Mouse (Mus musculus): ENCODE results near the gene Large1. TPM values are rescaled to one million over a fixed set of nuclear protein-coding genes. Genes with fewer than 3 reads are reported as not detected.
"Not testable (repeated sequence)": the region's sequence is repeated elsewhere in the genome, so short reads cannot be mapped to it uniquely, and the experiment has no call there.

Large1 gene
- total RNA-seq, 4 experiments from 2014 or later, result 41.5 to 49.0 (median 44.3) TPM

- DNase-seq (ENCODE audit: low spot score), result no peak
These were observed 57.8 kb downstream of the Large1 start for GRCm38 (mm10) chr8:73295531-73295930.

DNA sequence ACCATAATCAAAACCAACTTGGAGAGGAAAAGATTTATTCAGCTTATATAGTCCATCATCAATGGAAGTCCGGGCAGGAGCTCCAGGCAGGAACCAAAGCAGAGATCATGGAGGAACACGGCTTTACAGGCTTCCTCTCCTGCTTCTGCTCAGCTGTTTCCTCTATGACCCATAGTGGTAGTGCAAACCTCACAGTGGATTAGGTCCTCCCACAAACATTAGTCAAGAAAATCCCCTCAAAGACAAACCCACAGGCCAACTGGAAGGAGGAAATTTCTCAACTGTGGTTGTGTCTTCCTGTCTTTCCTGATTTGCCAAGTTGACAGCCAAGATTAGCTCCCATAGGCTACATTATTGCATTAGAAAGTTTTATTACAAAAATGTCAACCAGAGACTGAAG is 59.7 kb downstream of the Large1 start:
- DNase-seq (ENCODE audit: low spot score), result no peak

DNA sequence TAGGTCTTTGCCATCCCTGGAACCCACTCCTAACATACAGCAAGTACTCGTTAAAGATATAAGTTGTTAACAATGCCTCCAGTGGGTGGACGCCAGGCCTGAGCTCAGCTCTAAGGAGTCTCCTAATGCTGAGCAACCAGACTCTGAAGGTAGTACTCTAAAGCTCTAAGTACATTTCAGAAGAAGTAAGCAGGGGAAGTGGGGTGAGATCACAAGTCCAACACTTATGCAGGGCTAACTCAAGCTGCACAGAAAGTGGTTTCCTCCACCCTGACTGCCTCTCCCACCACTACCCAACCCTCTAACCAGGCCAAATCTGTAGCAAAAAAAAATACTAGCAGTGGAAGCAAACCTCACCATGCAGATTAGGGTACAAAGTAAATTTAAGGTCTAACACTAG is 61.7 kb downstream of the Large1 start:
- DNase-seq (ENCODE audit: low spot score), result no peak

DNA sequence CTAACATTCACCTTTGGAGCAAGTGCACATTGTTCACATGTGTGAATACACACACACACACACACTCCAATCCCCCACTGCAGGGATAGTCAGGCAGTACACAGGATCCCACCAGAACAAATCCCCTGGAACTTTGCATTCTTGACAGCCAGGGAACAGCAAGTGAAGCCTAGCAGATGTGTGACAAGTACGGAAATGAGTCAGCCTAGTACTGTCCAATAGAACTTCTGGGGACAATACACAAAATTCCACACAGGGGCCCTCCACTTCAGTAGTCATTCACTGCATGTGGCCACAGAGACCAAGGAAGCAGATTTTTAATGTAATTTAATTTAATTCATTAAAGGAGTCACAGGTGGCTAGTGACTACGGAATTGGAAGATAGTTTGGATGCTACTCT is 62.7 kb downstream of the Large1 start:
- peak; percentile 21 for DNase-seq (ENCODE audit: low spot score)

- DNase-seq (ENCODE audit: low spot score), result no peak
These were observed 63.5 kb downstream of the Large1 start for GRCm38 (mm10) chr8:73289831-73290230.

GRCm38 (mm10) chr8:73281996-73282395 is 71.3 kb downstream of the Large1 start:
- peak; percentile 30 for DNase-seq (ENCODE audit: low spot score)

GRCm38 (mm10) chr8:73276015-73276414 is 77.3 kb downstream of the Large1 start:
- no peak for DNase-seq (ENCODE audit: low spot score)

DNA sequence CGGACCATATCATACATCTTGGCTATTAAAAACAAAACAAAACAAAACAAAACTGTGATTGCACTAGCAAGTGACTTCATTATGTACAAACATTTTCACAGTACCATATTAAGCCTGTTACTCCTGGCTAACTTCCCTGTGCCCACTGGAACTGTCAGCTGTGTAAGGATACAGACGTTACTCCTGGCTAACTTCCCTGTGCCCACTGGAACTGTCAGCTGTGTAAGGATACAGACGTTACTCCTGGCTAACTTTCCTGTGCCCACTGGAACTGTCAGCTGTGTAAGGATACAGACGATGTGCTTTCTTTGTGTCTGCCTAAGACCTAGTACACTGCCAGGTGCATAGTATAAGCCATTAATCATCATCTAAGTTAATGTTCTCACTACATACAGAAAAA is 77.9 kb downstream of the Large1 start:
- not testable (repeated sequence) for DNase-seq (ENCODE audit: low spot score)

GRCm38 (mm10) chr8:73273150-73273549 is 80.2 kb downstream of the Large1 start:
- no peak for DNase-seq (ENCODE audit: low spot score)

- no peak for DNase-seq (ENCODE audit: low spot score)
These were observed 82.3 kb downstream of the Large1 start for GRCm38 (mm10) chr8:73270991-73271390.

GRCm38 (mm10) chr8:73257981-73258380 is 95.4 kb downstream of the Large1 start:
- no peak for DNase-seq (ENCODE audit: low spot score)

- DNase-seq (ENCODE audit: low spot score), result no peak
These were observed 109.2 kb downstream of the Large1 start for GRCm38 (mm10) chr8:73244186-73244585.

DNA sequence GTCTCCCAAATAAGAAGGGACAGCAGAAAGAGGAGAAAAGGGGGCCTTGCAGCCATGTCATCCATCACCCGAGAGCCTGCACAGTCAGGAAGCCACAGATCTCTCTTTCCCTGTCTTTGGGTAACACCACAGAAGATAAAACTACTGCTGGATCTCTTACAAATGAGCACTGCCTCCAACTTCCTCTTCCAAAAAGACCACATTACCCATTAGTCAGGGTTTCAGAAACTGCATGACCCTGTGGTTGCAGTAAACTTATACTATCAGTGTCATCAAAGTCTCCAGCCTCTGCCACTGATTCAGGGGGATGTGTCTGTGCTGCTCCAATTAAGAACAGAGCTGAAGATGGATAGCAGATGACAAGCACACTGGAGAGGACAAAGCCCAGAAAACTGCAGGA is 111.3 kb downstream of the Large1 start:
- no peak for DNase-seq (ENCODE audit: low spot score)

DNA sequence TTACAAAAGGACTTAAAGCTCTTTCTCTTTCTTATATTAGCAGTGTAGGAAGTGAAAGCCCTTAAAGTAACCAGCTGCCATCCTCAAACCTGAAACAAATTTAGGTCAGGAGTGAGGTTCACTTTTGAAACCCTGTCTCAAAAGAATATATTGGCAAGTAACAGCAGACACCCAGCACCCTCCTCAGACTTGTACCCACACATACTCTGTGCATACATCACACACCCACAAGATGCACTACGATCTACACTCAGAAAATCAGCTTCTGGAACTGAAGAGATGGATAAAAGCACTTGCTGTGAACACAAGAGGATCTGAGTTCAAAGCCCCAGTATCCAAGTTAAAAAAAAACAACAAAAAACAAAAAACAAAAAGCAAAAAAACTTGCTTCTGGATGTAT is 119.1 kb downstream of the Large1 start:
- DNase-seq (ENCODE audit: low spot score), result no peak

DNA sequence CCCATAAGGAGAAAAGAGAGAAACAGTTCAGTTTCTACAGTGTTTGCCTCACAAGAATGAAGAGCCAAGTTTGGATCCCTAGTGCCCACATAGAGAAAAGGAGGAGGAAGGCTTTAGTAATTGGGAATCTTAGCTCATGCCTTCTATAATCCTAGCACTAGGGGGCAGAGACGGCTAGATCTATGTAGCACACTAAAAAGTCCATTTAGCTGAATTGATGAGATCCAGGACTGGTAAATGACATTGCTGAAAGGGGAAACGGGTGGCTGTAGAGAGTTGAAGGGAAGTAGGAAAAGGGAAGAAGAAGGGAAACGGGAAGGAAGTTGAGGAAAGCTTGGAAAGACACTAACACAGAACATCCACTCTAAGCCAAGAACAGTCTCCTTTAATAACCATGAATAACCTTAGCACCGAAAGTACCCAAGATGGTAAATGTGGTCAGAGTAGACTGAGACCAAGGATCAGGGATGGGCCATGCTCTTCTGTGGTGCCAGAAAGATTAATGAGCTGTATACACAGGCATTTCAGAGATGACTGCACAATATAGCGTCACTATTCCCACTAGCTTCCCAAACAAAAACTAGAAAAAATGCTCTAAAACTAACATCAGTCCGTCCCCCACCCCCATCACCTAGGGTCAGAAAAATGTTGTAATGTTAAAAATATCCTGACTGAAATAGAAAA is 119.8 kb downstream of the Large1 start:
- peak; percentile 62 for DNase-seq (ENCODE audit: low spot score)

- DNase-seq (ENCODE audit: low spot score), result no peak
These were observed 126.5 kb downstream of the Large1 start for GRCm38 (mm10) chr8:73226841-73227240.

- peak; percentile 24 for DNase-seq (ENCODE audit: low spot score)
These were observed 127.7 kb downstream of the Large1 start for GRCm38 (mm10) chr8:73225654-73226053.

DNA sequence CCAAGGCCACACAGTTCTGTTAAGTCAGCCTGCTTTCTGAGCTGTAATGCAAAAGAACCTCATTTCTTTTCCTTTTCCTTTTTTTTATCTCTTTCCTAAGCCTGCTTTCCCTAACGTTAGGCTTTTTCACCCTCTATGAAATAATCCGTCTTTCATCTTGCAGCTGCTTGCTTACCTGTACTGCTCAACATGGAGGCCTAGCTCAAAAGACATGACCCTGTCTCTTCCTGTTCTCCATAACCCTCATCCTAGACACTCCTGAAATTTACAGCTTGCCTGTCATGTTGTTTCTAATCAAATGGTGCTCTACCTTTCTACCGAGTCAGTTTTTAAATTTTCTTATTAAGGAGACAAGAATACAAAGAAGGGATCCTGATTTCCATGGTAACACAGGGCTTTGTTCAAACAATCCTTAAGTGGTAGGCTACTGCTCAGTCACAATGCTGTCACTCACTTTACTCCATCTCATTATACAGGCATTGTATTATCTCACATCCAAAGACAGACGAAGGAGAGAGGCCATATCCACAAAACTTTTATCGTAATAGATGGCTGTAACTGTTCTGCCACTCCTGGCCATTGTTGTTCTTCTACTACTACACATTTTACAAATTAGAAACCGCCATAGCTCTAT is 134.0 kb downstream of the Large1 start:
- DNase-seq (ENCODE audit: low spot score), result no peak

DNA sequence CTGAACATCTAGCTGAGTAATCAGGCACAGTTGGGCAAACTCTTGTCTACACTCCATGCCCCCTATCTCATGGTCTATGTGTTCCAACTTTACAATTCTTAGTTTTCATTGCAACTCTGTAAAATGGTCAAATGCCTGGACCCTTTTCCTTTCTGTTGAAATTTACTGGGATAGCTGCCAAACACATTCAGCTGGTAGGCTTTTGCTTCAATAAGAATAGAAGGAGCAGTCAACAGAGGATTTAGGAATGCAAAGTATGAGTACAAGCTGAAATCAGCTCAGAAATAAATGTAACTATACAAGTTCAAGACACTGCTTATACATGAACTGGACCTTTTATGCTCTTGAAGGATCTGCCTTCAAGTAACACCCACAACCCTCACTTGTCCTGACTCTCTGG is 146.5 kb downstream of the Large1 start:
- peak; percentile 22 for DNase-seq (ENCODE audit: low spot score)

GRCm38 (mm10) chr8:73201854-73202253 is 151.5 kb downstream of the Large1 start:
- DNase-seq (ENCODE audit: low spot score), result no peak

- DNase-seq (ENCODE audit: low spot score), result no peak
These were observed 155.6 kb downstream of the Large1 start for GRCm38 (mm10) chr8:73197714-73198113.

DNA sequence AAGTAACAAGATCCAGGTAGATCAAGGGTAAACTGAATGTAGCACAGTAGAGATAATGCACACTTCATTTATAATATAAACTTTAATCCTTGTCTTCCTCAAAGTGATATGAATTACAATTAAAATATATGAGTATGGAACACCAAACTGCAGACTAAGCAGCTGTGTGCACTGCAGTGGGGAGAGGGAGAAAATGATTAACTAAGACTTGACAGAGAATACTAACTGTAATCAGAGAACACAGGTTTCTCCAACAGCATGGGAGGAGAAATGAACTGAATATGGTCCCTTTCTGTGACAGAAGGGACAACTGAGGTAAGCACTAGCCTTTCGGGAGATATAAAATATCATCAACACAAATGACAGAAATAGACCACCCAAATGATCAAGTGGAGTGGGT is 164.7 kb downstream of the Large1 start:
- DNase-seq (ENCODE audit: low spot score), result no peak

- no peak for DNase-seq (ENCODE audit: low spot score)
These were observed 166.0 kb downstream of the Large1 start for GRCm38 (mm10) chr8:73187381-73187780.

DNA sequence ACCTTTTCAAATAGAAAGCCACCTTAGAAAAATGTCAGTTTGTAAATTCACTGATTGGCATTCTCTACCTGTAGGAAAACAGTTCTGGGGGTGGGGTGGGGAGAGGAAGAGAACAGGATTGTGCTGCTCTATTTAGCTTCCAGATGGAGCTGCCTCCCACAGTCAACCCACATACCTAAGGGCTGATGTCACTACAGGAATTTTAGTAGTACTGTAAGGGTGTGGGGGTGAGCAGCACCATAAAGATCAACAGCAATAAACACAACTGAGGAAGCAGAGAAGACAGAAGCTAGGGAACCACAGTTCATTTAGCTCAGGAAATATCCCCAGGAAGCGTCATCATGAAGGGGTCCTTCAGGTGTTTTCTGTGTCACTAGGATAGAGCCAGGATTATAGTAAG is 174.9 kb downstream of the Large1 start:
- DNase-seq (ENCODE audit: low spot score), result no peak

All from heart, adult 8-10 months (tissue).